Mouse (Mus musculus) ES-E14 (cell line): ENCODE measurements at regions not wholly inside any gene's neighbourhood (a gene's known extent, or its start where the extent isn't known, plus 50 kb on each side); places are given as distances from the start of the nearest gene placed in this dataset.

Source experiments
- HCFC1 ChIP-seq: IDR thresholded peaks from 2 replicates; pipeline ENCODE4 v1.6.1; 2012; ENCODE audit warnings: low read length, inconsistent platforms, borderline replicate concordance; ENCODE audit not compliant: insufficient read depth
- MAFK ChIP-seq: IDR thresholded peaks from 2 replicates; pipeline ENCODE4 v1.6.1; 2014; ENCODE audit warnings: mild to moderate bottlenecking, low read depth, low read length, inconsistent platforms; ENCODE audit not compliant: insufficient read depth
- ZC3H11A ChIP-seq: IDR thresholded peaks from 2 replicates; pipeline ENCODE4 v1.6.1; 2012; ENCODE audit warnings: low read depth, mild to moderate bottlenecking, inconsistent platforms, low read length, borderline replicate concordance
- ZNF384 ChIP-seq: IDR thresholded peaks from 2 replicates; pipeline ENCODE4 v1.6.1; 2012; ENCODE audit warnings: low read depth, low read length, inconsistent platforms

DNA sequence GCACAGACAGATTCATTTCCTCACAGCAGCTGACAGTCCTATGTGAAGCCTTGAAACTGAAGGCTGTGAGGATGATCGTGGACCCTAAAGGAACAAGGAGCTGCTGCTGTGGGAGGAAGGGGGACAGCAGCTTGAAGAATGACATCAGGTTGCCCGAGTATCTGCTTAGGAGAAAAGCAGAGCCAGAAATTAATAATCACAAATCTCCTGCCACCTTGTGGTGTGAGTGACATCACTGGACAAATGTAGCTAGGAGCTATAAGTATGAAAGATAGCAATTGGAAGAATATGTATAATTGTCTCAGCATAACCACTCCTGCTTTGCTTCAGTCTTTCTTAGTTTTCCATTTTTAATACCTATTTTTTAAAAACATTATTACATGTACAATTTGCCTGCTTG lies 356.6 kb upstream of the Epha7 start:
- no peak for TF ChIP-seq HCFC1
- no peak for TF ChIP-seq ZNF384
- no peak for TF ChIP-seq ZC3H11A
- TF ChIP-seq MAFK = no peak
